Mouse (Mus musculus): ENCODE results near the gene Abhd17b. TPM values are rescaled to one million over a fixed set of nuclear protein-coding genes. Genes with fewer than 3 reads are reported as not detected.
"Not testable (repeated sequence)": the region's sequence is repeated elsewhere in the genome, so short reads cannot be mapped to it uniquely, and the experiment has no call there.

Abhd17b gene
- polyA plus RNA-seq, 1 experiment from 2014 or later: 28.3 TPM

DNA sequence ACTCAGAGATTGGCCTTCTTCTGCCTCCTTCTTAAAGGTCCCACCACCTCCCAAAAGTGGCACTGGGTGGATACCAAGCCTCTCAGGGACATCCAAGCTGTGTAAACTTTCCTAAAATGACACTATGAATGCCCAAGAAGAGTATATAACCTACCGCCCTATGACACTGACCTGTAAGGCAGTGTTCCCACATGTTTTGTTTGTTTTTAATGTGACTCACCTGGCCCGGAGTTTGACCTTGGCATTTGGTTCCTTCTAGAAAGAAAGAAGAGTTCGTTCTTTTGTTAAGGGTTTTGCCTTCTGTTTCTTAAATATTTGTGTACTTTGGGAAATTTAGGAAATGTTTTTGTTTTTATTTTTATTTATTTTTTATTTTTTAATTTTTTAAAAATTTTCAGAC lies 66.2 kb downstream of the Abhd17b start:
- WGBS: 91% methylated on average over 3 of the region's 3 CpGs
- no peak overlapping the region for H3K27ac ChIP-seq
- H3K36me3 ChIP-seq: no peaks in the 10 kb centered on the region
- ATAC-seq (ENCODE audit: insufficient number of reproducible peaks, low FRiP score, low TSS enrichment, low read depth): no peak
- H3K4me3 ChIP-seq: no peak overlapping the region
- H3K27me3 ChIP-seq: no peaks in the 10 kb centered on the region
- H3K9ac ChIP-seq: no peak overlapping the region
- no peak overlapping the region for H3K4me2 ChIP-seq
- no peaks in the 10 kb centered on the region for H3K9me3 ChIP-seq
- H3K4me1 ChIP-seq: 0 out of 2 replicates have a peak, but pooled peaks cover 8% of the 10 kb centered on the region

DNA sequence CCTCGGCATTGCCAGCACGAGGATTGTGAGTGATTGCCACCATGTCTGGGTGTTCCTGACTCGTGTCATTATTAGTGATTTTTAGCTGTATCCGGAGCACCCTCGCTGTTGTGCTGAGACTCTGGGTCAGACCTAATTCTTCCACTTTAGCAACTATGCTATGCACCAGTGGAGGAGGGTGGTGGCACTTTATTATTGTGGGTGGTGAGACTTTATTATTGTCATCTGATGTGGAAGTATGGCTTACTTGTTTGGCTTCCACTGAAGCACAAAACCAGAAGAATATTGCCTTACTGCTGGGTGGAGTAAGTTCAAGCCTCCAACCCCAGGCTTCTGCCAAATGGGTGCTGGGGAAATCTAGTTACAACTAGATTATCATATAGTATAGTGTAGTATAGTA lies 68.0 kb downstream of the Abhd17b start:
- H3K4me2 ChIP-seq: no peak overlapping the region
- H3K9me3 ChIP-seq: no peaks in the 10 kb centered on the region
- no peak for ATAC-seq (ENCODE audit: insufficient number of reproducible peaks, low FRiP score, low TSS enrichment, low read depth)
- no peak overlapping the region for H3K27ac ChIP-seq
- H3K4me1 ChIP-seq: no peaks in the 10 kb centered on the region
- no peak overlapping the region for H3K9ac ChIP-seq
- H3K36me3 ChIP-seq: no peaks in the 10 kb centered on the region
- 93% methylated on average over 5 of the region's 5 CpGs for WGBS
- H3K4me3 ChIP-seq: no peak overlapping the region
- H3K27me3 ChIP-seq: no peaks in the 10 kb centered on the region

DNA sequence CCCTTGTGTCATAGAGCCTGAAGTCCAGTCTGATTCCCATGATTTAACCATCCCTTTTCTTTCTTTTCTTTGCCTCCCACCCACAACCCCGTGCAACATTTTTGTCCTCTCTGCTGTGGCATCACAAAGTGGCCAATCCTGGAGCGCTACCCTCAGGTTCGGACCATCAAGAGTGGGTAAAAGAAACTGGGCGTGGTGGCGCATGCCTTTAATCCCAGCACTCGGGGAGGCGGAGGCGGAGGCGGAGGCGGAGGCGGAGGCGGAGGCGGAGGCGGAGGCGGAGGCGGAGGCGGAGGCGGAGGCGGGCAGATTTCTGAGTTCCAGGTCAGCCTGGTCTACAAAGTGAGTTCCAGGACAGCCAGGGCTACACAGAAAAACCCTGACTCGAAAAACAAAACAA lies 70.3 kb downstream of the Abhd17b start:
- WGBS: 97% methylated on average over 20 of the region's 20 CpGs
- not testable (repeated sequence) for H3K4me3 ChIP-seq; H3K4me1 ChIP-seq; H3K36me3 ChIP-seq; H3K27ac ChIP-seq; H3K4me2 ChIP-seq; ATAC-seq (ENCODE audit: insufficient number of reproducible peaks, low FRiP score, low TSS enrichment, low read depth); H3K9me3 ChIP-seq; H3K27me3 ChIP-seq; H3K9ac ChIP-seq

DNA sequence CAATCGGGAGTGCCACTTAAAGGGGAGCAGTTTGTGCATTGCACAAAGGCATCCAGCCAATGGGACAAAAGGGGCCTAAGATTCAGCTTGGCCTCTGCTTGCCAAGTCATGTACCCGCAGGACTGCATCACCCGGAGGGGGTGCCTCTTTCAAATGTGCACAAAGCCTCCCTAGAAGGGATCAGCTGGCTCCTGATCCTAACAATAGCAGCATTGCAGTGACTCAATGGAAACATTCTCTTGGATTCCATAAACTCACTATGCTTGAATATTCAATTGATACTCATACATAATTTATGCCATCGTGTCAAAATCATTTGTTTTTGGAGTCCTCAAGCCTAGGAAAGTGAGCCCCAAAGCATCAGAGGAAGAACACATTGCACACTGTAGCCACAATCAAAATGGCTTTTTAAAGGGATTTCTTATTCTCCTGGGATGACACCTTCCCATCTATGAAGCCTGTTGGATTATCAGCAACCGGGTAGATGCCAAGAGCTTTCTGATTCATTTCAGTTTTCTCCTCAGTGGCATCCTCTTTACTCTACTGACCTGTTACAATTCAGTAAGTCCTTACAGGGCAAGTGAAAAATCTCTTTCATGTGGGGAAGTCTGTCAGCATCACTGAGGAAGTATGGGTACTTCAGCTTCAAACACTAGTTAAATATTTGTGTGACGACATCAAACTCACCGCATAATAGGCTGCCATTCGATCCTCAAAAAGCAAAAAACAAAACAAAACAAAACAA lies 71.1 kb downstream of the Abhd17b start:
- no peak for ATAC-seq (ENCODE audit: insufficient number of reproducible peaks, low FRiP score, low TSS enrichment, low read depth)
- H3K9me3 ChIP-seq: no peaks in the 10 kb centered on the region
- no peaks in the 10 kb centered on the region for H3K4me1 ChIP-seq
- WGBS: 79% methylated on average over 8 of the region's 8 CpGs
- H3K4me3 ChIP-seq: no peak overlapping the region
- H3K27me3 ChIP-seq: no peaks in the 10 kb centered on the region
- no peaks in the 10 kb centered on the region for H3K36me3 ChIP-seq
- H3K27ac ChIP-seq: no peak overlapping the region
- no peak overlapping the region for H3K9ac ChIP-seq
- H3K4me2 ChIP-seq: no peak overlapping the region

DNA sequence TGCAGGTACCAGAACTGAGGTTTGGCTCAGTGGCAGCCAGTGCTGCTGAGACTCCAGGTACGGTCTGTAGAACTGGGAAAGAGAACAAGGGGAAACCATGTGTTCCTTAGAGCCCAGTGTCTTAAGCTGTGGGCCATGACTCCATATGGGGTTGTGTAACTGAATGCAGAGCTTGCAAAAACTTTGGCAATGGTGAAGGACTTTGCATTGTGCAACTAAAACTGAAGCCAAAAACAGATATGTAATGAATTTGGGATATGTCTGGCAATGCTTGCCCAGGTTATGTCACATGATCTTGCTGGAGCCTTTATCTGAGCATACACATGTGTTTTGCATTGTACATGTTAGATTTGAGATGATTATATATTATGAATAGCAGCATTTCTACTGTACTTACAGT lies 72.2 kb downstream of the Abhd17b start:
- H3K4me2 ChIP-seq: no peak overlapping the region
- H3K9ac ChIP-seq: no peak overlapping the region
- no peak overlapping the region for H3K27ac ChIP-seq
- no peaks in the 10 kb centered on the region for H3K4me1 ChIP-seq
- H3K9me3 ChIP-seq: no peaks in the 10 kb centered on the region
- no peak overlapping the region for H3K4me3 ChIP-seq
- H3K27me3 ChIP-seq: no peaks in the 10 kb centered on the region
- no peak for ATAC-seq (ENCODE audit: insufficient number of reproducible peaks, low FRiP score, low TSS enrichment, low read depth)
- no peaks in the 10 kb centered on the region for H3K36me3 ChIP-seq
- WGBS: 69% methylated on average over 1 of the region's 1 CpGs

DNA sequence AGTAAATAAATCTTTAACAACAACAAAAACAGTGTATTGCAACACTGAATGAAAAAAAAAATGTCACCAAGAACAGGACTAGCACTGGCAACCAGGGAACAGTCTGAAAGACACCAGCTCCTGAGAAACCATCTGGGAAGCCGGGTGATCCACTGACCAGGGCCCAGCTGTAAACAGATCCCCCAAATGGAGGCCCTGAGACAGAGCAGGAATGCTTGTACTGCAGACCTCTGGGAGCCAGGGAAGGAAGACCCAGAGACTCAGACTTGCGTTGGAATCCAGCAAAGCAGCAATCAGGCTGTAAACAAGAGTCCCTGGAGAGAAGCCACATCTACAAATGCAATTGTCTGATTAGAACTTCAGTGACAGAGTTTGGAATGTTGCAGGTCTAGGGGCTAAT lies 74.1 kb downstream of the Abhd17b start:
- Histone ChIP-seq H3K27me3 (no peaks in the 10 kb centered on the region), H3K27ac (no peak overlapping the region), H3K9ac (no peak overlapping the region), H3K9me3 (no peaks in the 10 kb centered on the region), H3K4me2 (no peak overlapping the region), H3K4me3 (no peak overlapping the region), H3K4me1 (no peaks in the 10 kb centered on the region), H3K36me3 (no peaks in the 10 kb centered on the region)
- no peak for ATAC-seq (ENCODE audit: insufficient number of reproducible peaks, low FRiP score, low TSS enrichment, low read depth)
- WGBS: 26% methylated on average over 2 of the region's 2 CpGs

DNA sequence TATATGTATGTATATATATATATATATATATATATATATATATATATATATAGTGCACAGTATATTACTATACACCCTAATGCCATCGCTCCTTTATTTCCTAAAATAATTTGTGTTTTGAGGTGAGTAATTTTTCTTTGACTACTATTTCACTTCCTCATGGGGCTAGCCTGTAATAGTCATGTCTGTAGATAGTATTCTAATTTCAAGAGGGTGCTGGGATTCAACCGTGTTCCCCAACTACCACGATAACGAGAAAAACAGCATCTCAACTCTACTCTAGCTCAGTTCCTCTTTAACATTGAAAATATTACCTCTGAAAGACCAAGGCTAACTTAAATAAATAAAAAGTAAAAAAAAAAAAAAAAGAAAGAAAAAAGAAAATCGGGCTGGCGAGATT lies 75.4 kb downstream of the Abhd17b start:
- Histone ChIP-seq H3K36me3 (no peaks in the 10 kb centered on the region), H3K4me2 (no peak overlapping the region), H3K27me3 (no peaks in the 10 kb centered on the region), H3K4me3 (no peak overlapping the region), H3K27ac (no peak overlapping the region), H3K9ac (no peak overlapping the region), H3K9me3 (no peaks in the 10 kb centered on the region), H3K4me1 (no peaks in the 10 kb centered on the region)
- no peak for ATAC-seq (ENCODE audit: insufficient number of reproducible peaks, low FRiP score, low TSS enrichment, low read depth)
- WGBS: 88% methylated on average over 6 of the region's 6 CpGs

DNA sequence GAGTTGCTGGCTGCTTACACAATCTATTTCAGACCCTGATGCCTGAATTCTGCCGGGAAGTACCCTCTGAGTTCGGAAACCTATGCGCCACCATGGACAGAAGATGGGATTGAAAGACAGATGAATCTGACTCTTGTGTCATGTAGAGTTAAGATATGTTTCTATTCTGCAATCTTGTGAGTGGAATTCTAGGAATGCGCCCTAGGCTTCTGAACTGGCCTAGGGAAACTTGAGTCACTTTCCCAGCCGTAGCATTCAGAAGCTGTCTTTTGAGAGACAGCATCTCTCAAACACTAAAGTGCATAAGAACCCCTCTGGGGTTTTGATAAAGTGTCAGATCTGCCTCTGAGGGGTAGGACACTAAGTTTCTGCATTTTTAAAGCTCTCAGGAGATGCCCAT lies 78.9 kb downstream of the Abhd17b start:
- Histone ChIP-seq H3K4me2 (no peak overlapping the region), H3K27me3 (no peaks in the 10 kb centered on the region), H3K36me3 (no peaks in the 10 kb centered on the region), H3K4me3 (no peak overlapping the region), H3K27ac (no peak overlapping the region), H3K9me3 (no peaks in the 10 kb centered on the region), H3K4me1 (0 out of 2 replicates have a peak, but pooled peaks cover 3% of the 10 kb centered on the region), H3K9ac (no peak overlapping the region)
- no peak for ATAC-seq (ENCODE audit: insufficient number of reproducible peaks, low FRiP score, low TSS enrichment, low read depth)
- WGBS: 81% methylated on average over 5 of the region's 5 CpGs

DNA sequence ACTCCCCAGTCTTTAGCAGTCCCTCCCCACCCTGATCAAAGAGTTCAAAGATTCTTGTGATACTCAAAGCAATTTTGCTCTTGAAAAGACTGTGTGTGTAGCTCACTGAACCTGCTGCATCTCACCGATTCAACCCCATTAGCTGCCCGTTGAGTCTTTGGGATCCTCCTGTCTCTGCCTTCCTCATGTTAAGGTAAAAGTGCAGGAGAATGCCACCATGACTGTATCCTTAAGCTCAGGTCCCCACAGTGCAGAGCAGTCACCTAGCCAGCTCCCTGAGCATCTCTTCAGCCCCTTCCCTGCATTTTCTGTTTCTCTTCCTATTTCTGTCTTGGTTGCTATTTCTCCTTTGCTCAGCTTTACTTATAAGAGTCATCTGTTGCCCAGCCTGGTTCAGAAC lies 80.2 kb downstream of the Abhd17b start:
- Histone ChIP-seq H3K27me3 (no peaks in the 10 kb centered on the region), H3K9me3 (no peaks in the 10 kb centered on the region), H3K4me2 (no peak overlapping the region), H3K4me1 (peaks cover 10% of the 10 kb centered on the region; the same call in 1 of the 2 replicates), H3K4me3 (no peak overlapping the region), H3K9ac (no peak overlapping the region), H3K36me3 (no peaks in the 10 kb centered on the region), H3K27ac (no peak overlapping the region)
- WGBS: 89% methylated on average over 2 of the region's 2 CpGs
- ATAC-seq (ENCODE audit: insufficient number of reproducible peaks, low FRiP score, low TSS enrichment, low read depth): no peak

DNA sequence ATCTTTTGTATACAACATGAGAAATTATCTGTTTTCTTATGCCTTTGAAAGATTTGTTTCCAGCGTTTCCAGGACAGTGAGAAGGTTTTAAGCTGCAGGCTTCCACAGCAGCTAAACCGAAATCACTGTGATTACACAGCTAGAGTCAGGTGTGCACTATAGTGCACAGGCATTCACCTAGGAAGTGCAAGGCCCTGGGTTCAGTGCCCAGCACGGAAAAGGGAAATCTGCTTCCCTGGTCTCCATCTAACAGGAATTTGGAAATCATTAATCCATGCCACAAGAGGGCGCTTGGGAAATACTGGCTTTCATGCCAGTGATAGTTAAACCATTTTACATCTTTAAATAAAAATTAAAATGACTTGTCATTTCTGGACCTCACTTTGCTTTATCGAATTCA lies 81.1 kb downstream of the Abhd17b start:
- Histone ChIP-seq H3K27me3 (no peaks in the 10 kb centered on the region), H3K36me3 (no peaks in the 10 kb centered on the region), H3K27ac (no peak overlapping the region), H3K9ac (no peak overlapping the region), H3K4me1 (peaks cover 19% of the 10 kb centered on the region), H3K4me3 (no peak overlapping the region), H3K4me2 (no peak overlapping the region), H3K9me3 (no peaks in the 10 kb centered on the region)
- 41% methylated on average over 5 of the region's 5 CpGs for WGBS
- ATAC-seq (ENCODE audit: insufficient number of reproducible peaks, low FRiP score, low TSS enrichment, low read depth): no peak

Other genes with a start within 250 kb of the Abhd17b start
- gene Gda, start 179.7 kb upstream of the Abhd17b start, polyA plus RNA-seq (2015; fragmentation: Nextera tagmentation; extraction: Ambion mirVana): 0.31 and 0.32 TPM in 2 replicates
- 49.2 and 52.2 TPM in 2 replicates for gene 1110059E24Rik, start 209 bp upstream of the Abhd17b start, polyA plus RNA-seq (2015; fragmentation: Nextera tagmentation; extraction: Ambion mirVana)
- gene Cemip2, start 125.2 kb downstream of the Abhd17b start, polyA plus RNA-seq (2015; fragmentation: Nextera tagmentation; extraction: Ambion mirVana): 25.7 TPM in 2 replicates